In genomic region chr4:32343256-32344165, GRCm38 (mm10) we compare ENCODE assay signal across 8 mouse cellular contexts.
A peak's percentile ranks its signal among the peaks of the same experiment; 100 is the strongest.
DNase-seq lines count a peak whose midpoint lies in the region; ATAC-seq and TF ChIP-seq lines count a peak whose summit lies in the region.

No protein-coding gene starts in this region.

- no peaks in the 10 kb centered on the region for H3K9me3 ChIP-seq in kidney, postnatal 0 days (replicated peaks; ENCODE audit: low read length)

- DNase-seq in kidney, postnatal 0 days (ENCODE audit: low spot score) = peak; percentile 66
- DNase-seq in kidney, postnatal 25 days = no peak
- DNase-seq in lung, postnatal 10 days = peak; percentile 67
- peak; percentile 72 for DNase-seq in spleen, postnatal 36 days (ENCODE audit: low spot score in 2 of 2)
- no peak for DNase-seq in left cerebral cortex, postnatal 4 days
- DNase-seq in layer of hippocampus, adult 11-12 months (ENCODE audit: low spot score) = no peak
- no peak for DNase-seq in cerebellum, adult 11-12 months

- no peak overlapping the region for H3K27ac ChIP-seq in kidney, postnatal 0 days

- H3K4me1 ChIP-seq in kidney, postnatal 0 days (replicated peaks; ENCODE audit: insufficient read depth, low read length) = peaks cover 8% of the 10 kb centered on the region; the same call in 1 of the 2 replicates

- no peak for ATAC-seq in kidney, postnatal 0 days (replicated peaks; ENCODE audit: low FRiP score, low read depth)
- ATAC-seq in common myeloid progenitor, adult 5-6 weeks (replicated peaks; ENCODE audit: low read depth, poor library complexity, severe bottlenecking) = peak; percentile 70

- no peak for TF ChIP-seq CTCF in kidney, postnatal 0 days (IDR thresholded peaks at IDR 0.05; ENCODE audit: low read depth)

- H3K36me3 ChIP-seq in kidney, postnatal 0 days (ENCODE audit: insufficient read depth, low read length) = no peaks in the 10 kb centered on the region

- H3K9ac ChIP-seq in kidney, postnatal 0 days (ENCODE audit: low read depth, low read length) = no peak overlapping the region

- no peaks in the 10 kb centered on the region for H3K27me3 ChIP-seq in kidney, postnatal 0 days (ENCODE audit: insufficient read depth, low read length)

- H3K4me3 ChIP-seq in kidney, postnatal 0 days (replicated peaks; ENCODE audit: low read depth, low read length) = no peak overlapping the region

- intact Hi-C loops in left cerebral cortex, postnatal 4 days (cut with DNase I) = no loop called here

- 54% methylated on average over 14 of the region's 14 CpGs for WGBS in kidney, postnatal 0 days

- H3K4me2 ChIP-seq in kidney, postnatal 0 days (ENCODE audit: low read length) = no peak overlapping the region

Comparison
In these comparisons a context has a peak if more than half of its experiments do, and no peak if none do; other contexts are left out.
1. DNase-seq: peak in kidney, postnatal 0 days (single experiment), lung, postnatal 10 days (single experiment) and spleen, postnatal 36 days (2 of 2); none in kidney, postnatal 25 days (0 of 2), left cerebral cortex, postnatal 4 days (single experiment), layer of hippocampus, adult 11-12 months (single experiment) and cerebellum, adult 11-12 months (single experiment).